Mouse (Mus musculus) T-helper 1 cell (primary cell): ENCODE measurements at regions not wholly inside any gene's neighbourhood (a gene's known extent, or its start where the extent isn't known, plus 50 kb on each side); places are given as distances from the start of the nearest gene placed in this dataset.

Experiments
- in situ Hi-C: fragments of 300-600 bp; cut with MboI, MseI; formaldehyde crosslinking; loops from one replicate; pipeline ENCODE4 v1.15.1; 2025; ENCODE audit warnings: high pct_unique_total_duplicates

GRCm38 (mm10) chr8:86360283-86360682 lies 220.2 kb downstream of the Abcc12 start:
- in situ Hi-C loops, result no loop called here

- in situ Hi-C loops, result no loop called here
Observed at GRCm38 (mm10) chr8:86359518-86359917, 221.0 kb downstream of the Abcc12 start.

- in situ Hi-C loops, result no loop called here
Observed at GRCm38 (mm10) chr8:86353816-86354215, 226.7 kb downstream of the Abcc12 start.

GRCm38 (mm10) chr8:86351545-86352190 lies 228.8 kb downstream of the Abcc12 start:
- in situ Hi-C loops, result no loop called here

GRCm38 (mm10) chr8:86350128-86350527 lies 230.4 kb downstream of the Abcc12 start:
- in situ Hi-C loops, result no loop called here

- in situ Hi-C loops, result no loop called here
Observed at GRCm38 (mm10) chr8:86342016-86342684, 238.3 kb downstream of the Abcc12 start.

GRCm38 (mm10) chr8:86338574-86339264 lies 241.8 kb downstream of the Abcc12 start:
- in situ Hi-C loops, result no loop called here

- in situ Hi-C loops, result no loop called here
Observed at GRCm38 (mm10) chr8:86331383-86331782, 249.1 kb downstream of the Abcc12 start.

GRCm38 (mm10) chr8:86328626-86329025 lies 251.9 kb downstream of the Abcc12 start:
- in situ Hi-C loops, result no loop called here

GRCm38 (mm10) chr8:86327982-86328381 lies 252.5 kb downstream of the Abcc12 start:
- in situ Hi-C loops, result no loop called here

- in situ Hi-C loops, result no loop called here
Observed at GRCm38 (mm10) chr8:86325040-86325439, 255.4 kb downstream of the Abcc12 start.

- in situ Hi-C loops, result no loop called here
Observed at GRCm38 (mm10) chr8:86324542-86324941, 255.9 kb downstream of the Abcc12 start.

GRCm38 (mm10) chr8:86323823-86324222 lies 256.7 kb downstream of the Abcc12 start:
- in situ Hi-C loops, result no loop called here

- in situ Hi-C loops, result no loop called here
Observed at GRCm38 (mm10) chr8:86322494-86322893, 258.0 kb downstream of the Abcc12 start.

- in situ Hi-C loops, result no loop called here
Observed at GRCm38 (mm10) chr8:86320938-86321337, 259.5 kb downstream of the Abcc12 start.

GRCm38 (mm10) chr8:86318531-86318930 lies 262.0 kb downstream of the Abcc12 start:
- in situ Hi-C loops, result no loop called here

- in situ Hi-C loops, result no loop called here
Observed at GRCm38 (mm10) chr8:86316236-86316635, 264.2 kb downstream of the Abcc12 start.

GRCm38 (mm10) chr8:86309460-86309859 lies 271.0 kb downstream of the Abcc12 start:
- in situ Hi-C loops, result no loop called here

- in situ Hi-C loops, result no loop called here
Observed at GRCm38 (mm10) chr8:86307339-86307738, 273.1 kb downstream of the Abcc12 start.

GRCm38 (mm10) chr8:86301885-86302509 lies 278.5 kb downstream of the Abcc12 start:
- in situ Hi-C loops, result no loop called here

- in situ Hi-C loops, result no loop called here
Observed at GRCm38 (mm10) chr8:86288713-86289384, 291.6 kb downstream of the Abcc12 start.

- in situ Hi-C loops, result no loop called here
Observed at GRCm38 (mm10) chr8:86282922-86283321, 297.6 kb downstream of the Abcc12 start.
